Mouse (Mus musculus): Measurements from ENCODE around the gene Cdh3. TPM values are rescaled to one million over a fixed set of nuclear protein-coding genes. Genes with fewer than 3 reads are reported as not detected.
"Not testable (repeated sequence)": the region's sequence is repeated elsewhere in the genome, so short reads cannot be mapped to it uniquely, and the experiment has no call there.

The Cdh3 gene
- total RNA-seq, 2 experiments from 2014 or later, result not detected

GRCm38 (mm10) chr8:106569006-106569405, 58.3 kb downstream of the Cdh3 start:
- no peak for ATAC-seq (replicated peaks; ENCODE audit: poor library complexity)

GRCm38 (mm10) chr8:106570386-106570785, 59.7 kb downstream of the Cdh3 start:
- no peak for ATAC-seq (replicated peaks; ENCODE audit: poor library complexity)

GRCm38 (mm10) chr8:106571551-106572172, 61.0 kb downstream of the Cdh3 start:
- ATAC-seq (replicated peaks; ENCODE audit: poor library complexity), result no peak

GRCm38 (mm10) chr8:106572175-106572574, 61.5 kb downstream of the Cdh3 start:
- not testable (repeated sequence) for ATAC-seq (replicated peaks; ENCODE audit: poor library complexity)

- peak; percentile 56; the same call in 1 of the 2 replicates for ATAC-seq (replicated peaks; ENCODE audit: poor library complexity)
Measured at GRCm38 (mm10) chr8:106573168-106573567, 62.5 kb downstream of the Cdh3 start, which contains the start of gene Gm10073. Gene Gm10073 (minus strand): TSS chr8:106573461.

- ATAC-seq (replicated peaks; ENCODE audit: poor library complexity), result peak; percentile 66
Measured at GRCm38 (mm10) chr8:106574283-106574682, 63.6 kb downstream of the Cdh3 start.

- peak; percentile 67; the same call in 1 of the 2 replicates for ATAC-seq (replicated peaks; ENCODE audit: poor library complexity)
Measured at GRCm38 (mm10) chr8:106576849-106577555, 66.3 kb downstream of the Cdh3 start.

- no peak for ATAC-seq (replicated peaks; ENCODE audit: poor library complexity)
Measured at GRCm38 (mm10) chr8:106579510-106579909, 68.8 kb downstream of the Cdh3 start.

- no peak for ATAC-seq (replicated peaks; ENCODE audit: poor library complexity)
Measured at GRCm38 (mm10) chr8:106581344-106582088, 70.8 kb downstream of the Cdh3 start.

GRCm38 (mm10) chr8:106584942-106585670, 74.4 kb downstream of the Cdh3 start:
- no peak for ATAC-seq (replicated peaks; ENCODE audit: poor library complexity)

GRCm38 (mm10) chr8:106585671-106586037, 75.0 kb downstream of the Cdh3 start:
- ATAC-seq (replicated peaks; ENCODE audit: poor library complexity), result peak; percentile 42; the same call in 1 of the 2 replicates

GRCm38 (mm10) chr8:106586896-106587295, 76.2 kb downstream of the Cdh3 start:
- ATAC-seq (replicated peaks; ENCODE audit: poor library complexity), result no peak

GRCm38 (mm10) chr8:106588443-106589431, 78.0 kb downstream of the Cdh3 start:
- ATAC-seq (replicated peaks; ENCODE audit: poor library complexity), result peak; percentile 52

- no peak for ATAC-seq (replicated peaks; ENCODE audit: poor library complexity)
Measured at GRCm38 (mm10) chr8:106592458-106592857, 81.8 kb downstream of the Cdh3 start.

- not testable (repeated sequence) for ATAC-seq (replicated peaks; ENCODE audit: poor library complexity)
Measured at GRCm38 (mm10) chr8:106595623-106596022, 84.9 kb downstream of the Cdh3 start.

GRCm38 (mm10) chr8:106597067-106597466, 86.4 kb downstream of the Cdh3 start:
- ATAC-seq (replicated peaks; ENCODE audit: poor library complexity), result no peak

GRCm38 (mm10) chr8:106599265-106599979, 88.7 kb downstream of the Cdh3 start:
- ATAC-seq (replicated peaks; ENCODE audit: poor library complexity), result no peak

GRCm38 (mm10) chr8:106603131-106603819, 92.6 kb downstream of the Cdh3 start, which contains the start of gene Cdh1:
Gene Cdh1 (plus strand): TSS chr8:106603351.
- ATAC-seq (replicated peaks; ENCODE audit: poor library complexity), result peak; percentile 34
